ENCODE assay signal across 11 mouse cellular contexts in genomic region chr1:75503651-75503980, GRCm38 (mm10). TPM values are rescaled to one million over a fixed set of nuclear protein-coding genes. Genes with fewer than 3 reads are reported as not detected.
DNase-seq lines count a peak whose midpoint lies in the region; ATAC-seq and TF ChIP-seq lines count a peak whose summit lies in the region.
"Had no signal": no experiment of that assay in that cellular context is flagged by ENCODE, and none has a peak within 500 bp of the region (broad histone marks: within the 10 kb centered on the region; RNA-seq: fewer than 3 reads in every experiment).

No protein-coding gene starts in this region.

- TF ChIP-seq CTCF in kidney, adult 2 months (conservative IDR thresholded peaks at IDR 0.05; ENCODE audit: insufficient read depth, insufficient read length, low read depth, low read length), result no peak

- no peak overlapping the region for H3K27ac ChIP-seq in kidney, embryonic 15.5 days
- no peak overlapping the region for H3K27ac ChIP-seq in kidney, adult 2 months (ENCODE audit: insufficient read depth, low read depth, low read length)
- H3K27ac ChIP-seq in limb, embryonic 13.5 days, result no peak overlapping the region

- peaks cover 48% of the 10 kb centered on the region for H3K4me1 ChIP-seq in kidney, embryonic 15.5 days
- H3K4me1 ChIP-seq in kidney, adult 2 months (ENCODE audit: control insufficient read depth, insufficient read depth, low read length), result no peaks in the 10 kb centered on the region
- peaks cover 39% of the 10 kb centered on the region for H3K4me1 ChIP-seq in limb, embryonic 13.5 days

- H3K36me3 ChIP-seq in kidney, embryonic 15.5 days, result peaks cover 54% of the 10 kb centered on the region
- no peaks in the 10 kb centered on the region for H3K36me3 ChIP-seq in kidney, adult 2 months (ENCODE audit: control insufficient read depth, insufficient read depth, low read length)
- H3K36me3 ChIP-seq in limb, embryonic 13.5 days, result peaks cover 56% of the 10 kb centered on the region

- no peak overlapping the region for H3K4me3 ChIP-seq in kidney, embryonic 15.5 days (replicated peaks)
- no peak overlapping the region for H3K4me3 ChIP-seq in kidney, adult 2 months (ENCODE audit: insufficient read depth, low read depth, low read length)
- H3K4me3 ChIP-seq in limb, embryonic 13.5 days, result peak overlapping the region; percentile 94

- WGBS in kidney, embryonic 15.5 days, result 73% methylated on average over 23 of the region's 23 CpGs
- 87% methylated on average over 23 of the region's 23 CpGs for WGBS in kidney, adult 2 months
- WGBS in limb, embryonic 13.5 days, result 70% methylated on average over 23 of the region's 23 CpGs

- no peaks in the 10 kb centered on the region for H3K9me3 ChIP-seq in kidney, embryonic 15.5 days (replicated peaks)
- no peaks in the 10 kb centered on the region for H3K9me3 ChIP-seq in limb, embryonic 13.5 days

- H3K27me3 ChIP-seq in kidney, embryonic 15.5 days, result no peaks in the 10 kb centered on the region
- no peaks in the 10 kb centered on the region for H3K27me3 ChIP-seq in kidney, adult 2 months (replicated peaks; ENCODE audit: control insufficient read depth, insufficient read depth, low read length)
- no peaks in the 10 kb centered on the region for H3K27me3 ChIP-seq in limb, embryonic 13.5 days

- no peak overlapping the region for H3K9ac ChIP-seq in kidney, embryonic 15.5 days
- peak overlapping the region; percentile 99; the same call in 1 of the 2 replicates for H3K9ac ChIP-seq in limb, embryonic 13.5 days

- peak; percentile 53 for DNase-seq in adrenal gland, adult 2 months
- no peak for DNase-seq in adrenal gland, postnatal 4 days (ENCODE audit: low spot score in 2 of 2)
- no peak for DNase-seq in kidney, adult 2 months
- DNase-seq in adrenal gland, postnatal 14 days, result peak; percentile 48
- no peak for DNase-seq in left cerebral cortex, adult 9 months (ENCODE audit: low spot score in 2 of 2)
- no peak for DNase-seq in urinary bladder, adult 18-20 months (ENCODE audit: low spot score in 2 of 2)
- DNase-seq: embryo, embryonic 11 days; kidney, postnatal 14 days had no signal

- no peak for TF ChIP-seq POLR2A in kidney, adult 2 months (IDR thresholded peaks at IDR 0.05; ENCODE audit: low read depth, low read length)

- H3K4me2 ChIP-seq in kidney, embryonic 15.5 days, result peak overlapping the region; percentile 86
- peak overlapping the region; percentile 83 for H3K4me2 ChIP-seq in limb, embryonic 13.5 days (replicated peaks)

- no peak for ATAC-seq in kidney, embryonic 15.5 days (replicated peaks; ENCODE audit: low FRiP score)
- no peak for ATAC-seq in limb, embryonic 13.5 days (ENCODE audit: low FRiP score, low read depth)

RNA-seq across cellular contexts. Expression of gene Obsl1, which starts 2.6 kb away (rescaled TPM):
- 10 to 100 TPM; 35.9 to 56.6 TPM for total RNA-seq in adrenal gland, adult 2 months (2021)
- polyA plus RNA-seq in adrenal gland, adult 2 months (2012; rRNA removed), result 81.5 and 101 TPM in 2 replicates
- total RNA-seq in adrenal gland, postnatal 4 days (2021), result 100 to 1,000 TPM; 241 to 242 TPM
- polyA plus RNA-seq in kidney, embryonic 15.5 days (2015; fragmentation: Nextera tagmentation; extraction: Ambion mirVana), result 67.2 and 80.1 TPM in 2 replicates
- polyA plus RNA-seq in kidney, adult 2 months (2012; rRNA removed), result 6.4 and 8.9 TPM in 2 replicates
- 98.3 and 99.4 TPM in 2 replicates for total RNA-seq in adrenal gland, postnatal 14 days (2021)
- 85.1 and 86.4 TPM in 2 replicates for polyA plus RNA-seq in limb, embryonic 13.5 days (2015; fragmentation: Nextera tagmentation; extraction: Ambion mirVana)

RNA-seq across cellular contexts. Expression of gene Inha, which starts 3.3 kb away (rescaled TPM):
- total RNA-seq in adrenal gland, adult 2 months (2021), result 10 to 100 TPM; 15.0 to 38.5 TPM
- 193 and 227 TPM in 2 replicates for polyA plus RNA-seq in adrenal gland, adult 2 months (2012; rRNA removed)
- total RNA-seq in adrenal gland, postnatal 4 days (2021), result 10 to 100 TPM; 71.4 to 80.6 TPM
- polyA plus RNA-seq in kidney, embryonic 15.5 days (2015; fragmentation: Nextera tagmentation; extraction: Ambion mirVana), result 6.0 and 11.2 TPM in 2 replicates
- 3.9 and 6.5 TPM in 2 replicates for polyA plus RNA-seq in kidney, adult 2 months (2012; rRNA removed)
- total RNA-seq in adrenal gland, postnatal 14 days (2021), result 85.9 and 116 TPM in 2 replicates
- polyA plus RNA-seq in limb, embryonic 13.5 days (2015; fragmentation: Nextera tagmentation; extraction: Ambion mirVana), result 14.2 and 14.3 TPM in 2 replicates

RNA-seq across cellular contexts. Expression of gene Stk11ip, which starts 17.7 kb away (rescaled TPM):
- 10 to 100 TPM; 16.6 to 19.3 TPM for total RNA-seq in adrenal gland, adult 2 months (2021)
- polyA plus RNA-seq in adrenal gland, adult 2 months (2012; rRNA removed), result 59.5 and 66.7 TPM in 2 replicates
- 10 to 100 TPM; 38.1 to 38.4 TPM for total RNA-seq in adrenal gland, postnatal 4 days (2021)
- polyA plus RNA-seq in kidney, embryonic 15.5 days (2015; fragmentation: Nextera tagmentation; extraction: Ambion mirVana), result 25.1 and 26.5 TPM in 2 replicates
- 15.5 and 21.0 TPM in 2 replicates for polyA plus RNA-seq in kidney, adult 2 months (2012; rRNA removed)
- total RNA-seq in adrenal gland, postnatal 14 days (2021), result 15.4 and 21.7 TPM in 2 replicates
- polyA plus RNA-seq in limb, embryonic 13.5 days (2015; fragmentation: Nextera tagmentation; extraction: Ambion mirVana), result 23.4 and 25.5 TPM in 2 replicates

RNA-seq across cellular contexts. Expression of gene Tmem198, which starts 24.3 kb away (rescaled TPM):
- total RNA-seq in adrenal gland, adult 2 months (2021), result 1 to 10 TPM; 2.5 to 2.8 TPM
- polyA plus RNA-seq in adrenal gland, adult 2 months (2012; rRNA removed), result 15.0 and 17.4 TPM in 2 replicates
- total RNA-seq in adrenal gland, postnatal 4 days (2021), result 1 to 10 TPM; 4.0 to 5.0 TPM
- 0.63 and 1.2 TPM in 2 replicates for polyA plus RNA-seq in kidney, embryonic 15.5 days (2015; fragmentation: Nextera tagmentation; extraction: Ambion mirVana)
- polyA plus RNA-seq in kidney, adult 2 months (2012; rRNA removed), result 1.3 and 1.8 TPM in 2 replicates
- total RNA-seq in adrenal gland, postnatal 14 days (2021), result 2.9 and 3.3 TPM in 2 replicates
- 0.83 and 0.97 TPM in 2 replicates for polyA plus RNA-seq in limb, embryonic 13.5 days (2015; fragmentation: Nextera tagmentation; extraction: Ambion mirVana)
- total RNA-seq: megakaryocyte-erythroid progenitor cell, adult 5-6 weeks had no signal

RNA-seq across cellular contexts. Expression of gene Chpf, which starts 24.5 kb away (rescaled TPM):
- 10 to 100 TPM; 50.9 to 57.8 TPM for total RNA-seq in adrenal gland, adult 2 months (2021)
- polyA plus RNA-seq in adrenal gland, adult 2 months (2012; rRNA removed), result 250 and 268 TPM in 2 replicates
- total RNA-seq in adrenal gland, postnatal 4 days (2021), result 10 to 100 TPM; 60.3 to 62.6 TPM
- polyA plus RNA-seq in kidney, embryonic 15.5 days (2015; fragmentation: Nextera tagmentation; extraction: Ambion mirVana), result 35.5 and 40.6 TPM in 2 replicates
- 31.6 and 51.9 TPM in 2 replicates for polyA plus RNA-seq in kidney, adult 2 months (2012; rRNA removed)
- total RNA-seq in adrenal gland, postnatal 14 days (2021), result 40.7 and 47.0 TPM in 2 replicates
- polyA plus RNA-seq in limb, embryonic 13.5 days (2015; fragmentation: Nextera tagmentation; extraction: Ambion mirVana), result 37.5 and 37.7 TPM in 2 replicates

Comparison
In these comparisons a context has a peak if more than half of its experiments do, and no peak if none do; other contexts are left out.
1. DNase-seq: peak in adrenal gland, adult 2 months (single experiment) and adrenal gland, postnatal 14 days (single experiment); none in adrenal gland, postnatal 4 days (0 of 2), kidney, adult 2 months (single experiment), left cerebral cortex, adult 9 months (0 of 2) and urinary bladder, adult 18-20 months (0 of 2).
2. RNA of gene Inha, which starts 3.3 kb away (polyA plus RNA-seq): 193 to 227 TPM in adrenal gland, adult 2 months; 14.2 to 14.3 TPM in limb, embryonic 13.5 days, 6.0 to 11.2 TPM in kidney, embryonic 15.5 days and 3.9 to 6.5 TPM in kidney, adult 2 months; every median in the first group is over 10 times any median in the second.